Mouse (Mus musculus) CD4-positive, CD25-positive, alpha-beta regulatory T cell, adult 2 months (primary cell): ENCODE measurements around the gene Hes6.
A peak's percentile ranks its signal among the peaks of the same experiment; 100 is the strongest.

ENCODE experiments used
- DNase-seq: peaks from one replicate; pipeline ENCODE4 v3.0.0-alpha.2; 2012; ENCODE audit warnings: low read depth, low spot score

Gene Hes6

GRCm38 (mm10) chr1:91441855-91442254 lies 28.0 kb upstream of the Hes6 start:
- no peak for DNase-seq

- no peak for DNase-seq
Observed at GRCm38 (mm10) chr1:91439776-91440175, 25.9 kb upstream of the Hes6 start.

GRCm38 (mm10) chr1:91437573-91437972 lies 23.7 kb upstream of the Hes6 start:
- no peak for DNase-seq

GRCm38 (mm10) chr1:91437083-91437400 lies 23.2 kb upstream of the Hes6 start:
- no peak for DNase-seq

- DNase-seq = no peak
Observed at GRCm38 (mm10) chr1:91436380-91437082, 22.7 kb upstream of the Hes6 start.

- no peak for DNase-seq
Observed at GRCm38 (mm10) chr1:91435606-91436130, 21.8 kb upstream of the Hes6 start.

GRCm38 (mm10) chr1:91434905-91435304 lies 21.1 kb upstream of the Hes6 start:
- DNase-seq = no peak

GRCm38 (mm10) chr1:91430761-91431160 lies 16.9 kb upstream of the Hes6 start:
- no peak for DNase-seq

GRCm38 (mm10) chr1:91429212-91429611 lies 15.4 kb upstream of the Hes6 start:
- no peak for DNase-seq

- DNase-seq = peak; percentile 84
Observed at GRCm38 (mm10) chr1:91428614-91429013, 14.8 kb upstream of the Hes6 start.

- no peak for DNase-seq
Observed at GRCm38 (mm10) chr1:91426397-91426796, 12.6 kb upstream of the Hes6 start.

- no peak for DNase-seq
Observed at GRCm38 (mm10) chr1:91420601-91421065, 6.8 kb upstream of the Hes6 start.

GRCm38 (mm10) chr1:91419862-91420600 lies 6.2 kb upstream of the Hes6 start:
- DNase-seq = no peak

- DNase-seq = no peak
Observed at GRCm38 (mm10) chr1:91417991-91418390, 4.2 kb upstream of the Hes6 start.

GRCm38 (mm10) chr1:91415311-91415710 lies 1.5 kb upstream of the Hes6 start:
- no peak for DNase-seq

GRCm38 (mm10) chr1:91414903-91415302 lies 1.1 kb upstream of the Hes6 start:
- DNase-seq = no peak

- no peak for DNase-seq
Observed at GRCm38 (mm10) chr1:91413536-91413897, 321 bp downstream of the Hes6 start.

- peak; percentile 95 for DNase-seq
Observed at GRCm38 (mm10) chr1:91413030-91413506, 770 bp downstream of the Hes6 start.

GRCm38 (mm10) chr1:91412286-91413029 lies 1.4 kb downstream of the Hes6 start:
- no peak for DNase-seq

- DNase-seq = no peak
Observed at GRCm38 (mm10) chr1:91411631-91412285, 2.1 kb downstream of the Hes6 start.

GRCm38 (mm10) chr1:91407819-91408218 lies 6.0 kb downstream of the Hes6 start:
- DNase-seq = no peak
